Mouse (Mus musculus): Measurements from ENCODE around the gene Ppm1k. TPM values are rescaled to one million over a fixed set of nuclear protein-coding genes. Genes with fewer than 3 reads are reported as not detected.
"Not testable (repeated sequence)": the region's sequence is repeated elsewhere in the genome, so short reads cannot be mapped to it uniquely, and the experiment has no call there.

The Ppm1k gene
- total RNA-seq, 2 experiments from 2014 or later: 8.1 to 10.5 TPM

- no peak for ATAC-seq (ENCODE audit: poor library complexity, severe bottlenecking)
These were observed 1.9 kb downstream of the Ppm1k start for GRCm38 (mm10) chr6:57533410-57533809.

DNA sequence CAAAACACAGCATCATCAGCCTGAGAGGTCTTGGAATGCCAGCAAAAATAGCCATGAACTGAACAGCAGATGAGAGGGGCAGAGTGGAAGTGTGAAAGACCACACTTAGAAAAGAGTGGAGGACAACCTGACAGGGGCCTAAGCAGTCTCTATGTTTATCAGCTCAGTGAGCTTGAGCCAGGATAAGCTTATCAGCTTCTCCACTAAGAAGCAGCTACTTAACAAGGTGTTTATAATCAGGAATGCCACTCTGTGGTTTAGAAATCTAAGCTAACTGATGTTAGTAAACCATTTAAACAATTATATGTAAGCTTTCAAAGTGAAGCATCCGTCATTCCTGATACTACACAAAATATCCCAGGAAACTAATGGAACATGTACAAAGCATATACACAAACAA lies 3.2 kb downstream of the Ppm1k start:
- no peak for ATAC-seq (ENCODE audit: poor library complexity, severe bottlenecking)

DNA sequence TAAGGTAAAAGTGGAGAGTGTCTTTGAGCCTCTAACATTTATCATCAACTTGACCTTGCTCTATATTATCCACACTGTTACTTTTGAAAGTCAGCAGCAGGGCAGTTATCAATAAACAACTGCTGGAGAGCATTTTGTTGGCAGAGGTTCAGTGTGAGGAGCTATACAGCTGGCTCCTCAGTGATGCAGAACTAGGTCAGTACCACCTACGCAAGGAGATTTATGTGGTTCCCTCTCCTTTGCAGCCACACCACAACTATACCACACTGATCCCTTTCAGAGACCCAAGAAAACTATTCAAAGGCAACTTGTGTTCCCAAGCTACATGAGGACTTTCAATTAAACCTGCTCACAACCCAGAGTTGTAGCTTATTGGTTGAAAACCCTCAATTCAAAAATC lies 3.8 kb downstream of the Ppm1k start:
- ATAC-seq (ENCODE audit: poor library complexity, severe bottlenecking): no peak

DNA sequence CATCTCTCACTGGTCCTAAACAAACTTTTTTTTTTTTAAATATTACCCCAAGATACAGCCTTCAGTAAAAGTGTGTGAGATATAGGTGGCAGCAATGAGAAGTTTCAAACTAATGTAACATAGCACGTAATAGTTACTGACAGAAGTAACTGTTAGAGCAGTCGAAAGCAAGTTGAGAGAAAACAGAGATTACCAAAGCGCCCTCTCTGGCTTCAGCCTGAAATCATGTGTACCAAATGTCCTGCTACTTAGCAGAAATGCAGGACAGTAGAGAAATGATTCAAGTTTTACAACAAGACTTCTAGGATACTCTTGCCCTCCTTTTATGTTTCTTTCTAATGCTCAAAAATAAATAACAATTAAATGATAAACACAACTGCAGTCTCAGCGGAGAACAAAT lies 4.3 kb downstream of the Ppm1k start:
- no peak for ATAC-seq (ENCODE audit: poor library complexity, severe bottlenecking)

DNA sequence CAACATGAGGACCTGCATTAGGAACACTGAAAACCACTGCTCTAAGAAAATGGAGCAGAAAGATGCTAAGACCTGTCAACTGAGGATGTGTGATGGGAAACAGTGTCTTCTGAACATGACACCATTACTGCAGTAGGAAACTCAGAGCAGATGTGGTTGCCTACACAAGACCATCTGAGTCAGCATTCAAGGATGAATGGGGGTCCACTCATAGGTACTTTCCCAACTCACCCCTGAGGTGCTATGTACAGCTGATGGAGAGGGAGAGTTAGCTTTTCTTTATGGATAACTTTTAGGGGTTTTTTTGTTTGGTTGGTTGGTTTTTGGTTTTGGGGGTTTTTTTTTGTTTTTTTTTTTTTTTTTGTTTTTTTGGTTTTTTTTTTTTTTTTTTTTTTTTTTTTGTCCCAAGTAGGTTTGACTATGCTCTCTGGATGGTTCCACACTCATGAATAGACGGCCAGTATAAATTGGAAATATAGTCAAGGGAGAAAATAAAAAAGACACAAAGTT lies 5.9 kb downstream of the Ppm1k start:
- no peak for ATAC-seq (ENCODE audit: poor library complexity, severe bottlenecking)

GRCm38 (mm10) chr6:57526933-57527332 lies 8.3 kb downstream of the Ppm1k start:
- no peak for ATAC-seq (ENCODE audit: poor library complexity, severe bottlenecking)

GRCm38 (mm10) chr6:57524742-57525141 lies 10.5 kb downstream of the Ppm1k start:
- no peak for ATAC-seq (ENCODE audit: poor library complexity, severe bottlenecking)

- peak; percentile 68 for ATAC-seq (ENCODE audit: poor library complexity, severe bottlenecking)
These were observed 14.3 kb downstream of the Ppm1k start for GRCm38 (mm10) chr6:57520749-57521652.

- ATAC-seq (ENCODE audit: poor library complexity, severe bottlenecking): no peak
These were observed 21.3 kb downstream of the Ppm1k start for GRCm38 (mm10) chr6:57514035-57514374.

- no peak for ATAC-seq (ENCODE audit: poor library complexity, severe bottlenecking)
These were observed 21.8 kb downstream of the Ppm1k start for GRCm38 (mm10) chr6:57513351-57514034.

DNA sequence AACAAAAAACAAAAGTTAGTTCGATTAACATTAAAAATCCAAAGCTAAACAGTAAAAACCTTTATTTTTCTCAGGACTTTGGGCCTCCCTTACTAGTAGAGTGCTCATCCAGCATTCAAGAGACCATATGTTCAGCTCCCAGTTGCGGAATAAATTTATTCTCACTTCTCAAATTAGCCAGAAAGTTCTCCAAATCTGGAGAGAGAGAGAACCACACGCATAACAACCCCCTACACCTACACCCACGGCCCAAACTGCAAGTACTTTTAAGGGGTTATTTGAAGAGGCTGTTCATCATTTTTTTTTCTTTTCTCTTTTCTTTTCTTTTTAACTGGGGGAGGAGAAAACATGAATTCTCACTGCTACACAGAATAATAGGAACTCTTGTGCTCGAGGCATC lies 23.4 kb downstream of the Ppm1k start:
- ATAC-seq (ENCODE audit: poor library complexity, severe bottlenecking): no peak

DNA sequence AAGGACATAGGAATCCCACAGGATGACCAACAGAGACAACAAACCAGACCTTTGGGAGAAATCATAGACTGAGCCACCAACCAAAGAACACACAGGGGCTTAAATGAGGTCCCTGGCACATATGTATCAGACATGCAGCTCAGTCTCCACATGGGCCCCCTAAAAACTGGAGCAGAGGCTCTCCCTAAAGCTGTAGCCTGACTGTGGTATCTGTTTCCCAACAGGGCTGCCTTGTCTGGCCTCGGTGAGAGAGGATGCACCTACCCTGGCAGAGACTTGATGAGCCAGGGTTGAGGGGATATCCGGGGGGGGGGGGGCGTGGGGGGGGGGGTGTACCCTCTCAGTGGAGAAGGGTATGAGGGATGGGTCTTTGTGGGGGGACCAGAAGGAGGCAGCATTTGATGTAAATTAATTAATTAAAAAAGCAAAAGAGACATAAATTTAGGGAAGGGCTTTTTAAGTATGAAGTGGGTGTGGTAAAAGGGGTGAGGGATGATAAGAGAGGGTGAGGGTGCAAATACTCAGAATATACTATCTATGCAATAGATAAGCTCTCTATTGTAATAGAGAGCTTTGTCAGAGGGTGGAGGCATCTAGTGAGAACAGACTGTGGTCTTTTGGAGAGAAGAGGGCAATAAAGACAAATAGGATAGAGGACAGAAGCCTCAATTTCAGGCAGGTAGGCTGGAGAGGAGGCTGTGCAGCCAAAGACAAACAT lies 31.4 kb downstream of the Ppm1k start:
- no peak for ATAC-seq (ENCODE audit: poor library complexity, severe bottlenecking)

- ATAC-seq (ENCODE audit: poor library complexity, severe bottlenecking): no peak
These were observed 36.1 kb downstream of the Ppm1k start for GRCm38 (mm10) chr6:57499209-57499608.

- not testable (repeated sequence) for ATAC-seq (ENCODE audit: poor library complexity, severe bottlenecking)
These were observed 67.1 kb downstream of the Ppm1k start for GRCm38 (mm10) chr6:57468161-57468560.

Other genes starting within 250 kb of the Ppm1k start
- not detected in 2 replicates for gene Vmn1r16, start 206.0 kb downstream of the Ppm1k start, total RNA-seq (2015)
- gene Vmn1r16, start 206.0 kb downstream of the Ppm1k start, total RNA-seq (2017): not detected in 2 replicates
- gene Vmn1r17, start 171.7 kb downstream of the Ppm1k start, total RNA-seq (2015): not detected in 2 replicates
- not detected in 2 replicates for gene Vmn1r17, start 171.7 kb downstream of the Ppm1k start, total RNA-seq (2017)
- gene Vmn1r18, start 139.7 kb downstream of the Ppm1k start, total RNA-seq (2015): 0.02 TPM in 1 of 2 replicates, not detected in the other
- not detected in 2 replicates for gene Vmn1r18, start 139.7 kb downstream of the Ppm1k start, total RNA-seq (2017)
- not detected in 2 replicates for gene Vmn1r19, start 131.7 kb downstream of the Ppm1k start, total RNA-seq (2015)
- gene Vmn1r19, start 131.7 kb downstream of the Ppm1k start, total RNA-seq (2017): not detected in 2 replicates
- not detected in 2 replicates for gene Vmn1r20, start 106.5 kb downstream of the Ppm1k start, total RNA-seq (2015)
- not detected in 2 replicates for gene Vmn1r20, start 106.5 kb downstream of the Ppm1k start, total RNA-seq (2017)
- gene Herc6, start 45.5 kb upstream of the Ppm1k start, total RNA-seq (2015): 18.0 and 26.5 TPM in 2 replicates
- 14.1 and 15.3 TPM in 2 replicates for gene Herc6, start 45.5 kb upstream of the Ppm1k start, total RNA-seq (2017)
- 3.5 and 3.6 TPM in 2 replicates for gene Pyurf, start 156.6 kb upstream of the Ppm1k start, total RNA-seq (2015)
- 7.9 and 9.1 TPM in 2 replicates for gene Pyurf, start 156.6 kb upstream of the Ppm1k start, total RNA-seq (2017)
- gene Lancl2, start 167.1 kb upstream of the Ppm1k start, total RNA-seq (2015): 26.0 and 29.7 TPM in 2 replicates
- gene Lancl2, start 167.1 kb upstream of the Ppm1k start, total RNA-seq (2017): 26.3 and 28.7 TPM in 2 replicates